Mouse (Mus musculus): ENCODE measurements around the gene Ldlrad3. TPM values are rescaled to one million over a fixed set of nuclear protein-coding genes. Genes with fewer than 3 reads are reported as not detected.

Gene Ldlrad3
- total and polyA plus RNA-seq, 3 experiments: 3.5 to 6.1 TPM; not detected in 1

DNA sequence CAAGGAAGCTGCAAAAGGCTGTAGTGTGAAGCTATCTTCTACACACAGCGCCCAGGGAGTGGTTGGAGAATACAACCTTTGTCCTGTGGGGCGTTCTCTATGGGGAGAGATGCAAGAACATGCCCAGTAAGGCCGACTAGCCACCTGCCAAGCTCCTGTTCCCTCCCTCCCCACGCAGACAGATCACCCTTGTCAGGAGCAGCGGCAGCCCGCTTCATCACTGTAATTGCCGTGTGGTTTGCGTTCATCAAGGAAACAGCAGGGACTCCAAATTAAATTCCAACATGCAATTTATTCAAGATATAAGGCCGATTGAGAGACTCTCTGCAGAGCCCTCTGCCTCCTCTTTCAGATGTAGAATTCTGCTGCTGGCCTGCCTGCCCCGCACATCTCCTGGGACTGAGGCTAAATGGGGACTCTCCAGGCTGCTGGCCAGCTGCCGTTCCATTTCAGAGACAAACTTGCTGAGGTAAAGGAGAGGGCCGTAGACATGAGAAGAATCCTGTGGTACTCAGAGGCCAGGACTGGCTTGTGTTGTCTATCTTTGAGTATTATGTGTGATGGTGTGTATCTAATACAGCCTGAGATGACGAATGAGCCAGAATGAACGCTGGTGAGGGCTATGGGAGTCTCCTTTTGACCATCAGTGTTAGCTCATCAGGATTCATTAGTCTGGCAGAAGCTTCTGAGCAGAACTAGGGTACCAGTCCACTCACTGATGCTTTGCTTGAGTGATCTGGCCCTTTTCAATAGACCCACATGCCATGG, 253.8 kb downstream of the Ldlrad3 start:
- no peaks in the 10 kb centered on the region for H3K79me2 ChIP-seq (ENCODE audit: control insufficient read depth, insufficient read depth, low read length, poor library complexity)
- H3K27me3 ChIP-seq (ENCODE audit: control insufficient read depth in 1 of 2, insufficient read depth in 2 of 2, low read length in 2 of 2): peaks cover 1 to 2% of the 10 kb centered on the region in 2 experiments; a peak in 2 of 4 replicates
- H3K27ac ChIP-seq (ENCODE audit: control insufficient read depth, low read depth, low read length): no peak overlapping the region
- H3K4me3 ChIP-seq (ENCODE audit: control insufficient read depth in 1 of 2, insufficient read depth in 1 of 2, low read depth in 2 of 2, low read length in 2 of 2): no peak overlapping the region
- no peaks in the 10 kb centered on the region for H3K36me3 ChIP-seq (ENCODE audit: control insufficient read depth in 1 of 2, insufficient read depth in 2 of 2, low read length in 2 of 2)
- H3K9ac ChIP-seq (ENCODE audit: control insufficient read depth, low read depth, low read length, poor library complexity, severe bottlenecking): no peak overlapping the region
- TF ChIP-seq GABPA (IDR thresholded peaks at IDR 0.05; ENCODE audit: low read depth, low read length): no peak
- no peak for TF ChIP-seq EP300 (IDR thresholded peaks at IDR 0.05; ENCODE audit: low read depth in 1 of 2, low read length in 2 of 2)
- TF ChIP-seq ZMIZ1 (IDR thresholded peaks at IDR 0.05; ENCODE audit: low read depth, low read length): no peak
- TF ChIP-seq SMC3 (IDR thresholded peaks at IDR 0.05; ENCODE audit: low read depth, low read length): no peak
- DNase-seq (ENCODE audit: low read depth, low spot score): no peak
- H3K4me1 ChIP-seq (ENCODE audit: control insufficient read depth in 1 of 2, insufficient read depth in 2 of 2, low read length in 2 of 2): no peaks in the 10 kb centered on the region
- no peaks in the 10 kb centered on the region for H3K9me3 ChIP-seq (replicated peaks; ENCODE audit: insufficient read depth, low read length)

DNA sequence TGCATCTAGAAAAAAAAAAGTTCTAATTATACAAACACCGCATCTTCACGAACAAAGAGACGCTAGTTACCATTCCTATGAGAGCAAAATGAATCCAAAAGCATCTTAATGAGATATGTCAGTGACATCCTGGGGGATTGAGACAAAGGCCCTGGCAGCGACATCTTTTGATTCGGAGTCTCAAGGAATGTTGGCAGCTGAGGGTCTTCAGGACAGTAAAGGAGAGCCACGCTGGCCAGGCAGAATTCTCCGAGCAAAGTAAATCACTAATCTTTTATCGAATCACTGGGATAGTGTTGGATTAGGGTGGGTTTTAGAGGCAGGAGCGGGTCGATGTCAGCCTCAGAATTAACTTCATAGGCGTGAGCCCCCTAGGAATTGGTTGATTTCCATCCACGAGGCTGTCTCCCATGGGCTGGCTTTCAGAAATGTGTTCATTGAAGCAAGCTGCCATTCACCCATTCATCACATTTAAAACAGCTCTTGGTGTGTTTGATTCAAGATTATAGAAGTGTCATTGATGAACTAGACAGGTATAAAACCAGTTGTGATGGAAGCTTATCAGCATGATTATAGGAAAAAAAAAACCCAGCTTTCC, 260.5 kb downstream of the Ldlrad3 start:
- Histone ChIP-seq H3K9me3 (replicated peaks; ENCODE audit: insufficient read depth, low read length) (no peaks in the 10 kb centered on the region), H3K79me2 (ENCODE audit: control insufficient read depth, insufficient read depth, low read length, poor library complexity) (no peaks in the 10 kb centered on the region), H3K4me3 (ENCODE audit: control insufficient read depth in 1 of 2, insufficient read depth in 1 of 2, low read depth in 2 of 2, low read length in 2 of 2) (no peak overlapping the region), H3K9ac (ENCODE audit: control insufficient read depth, low read depth, low read length, poor library complexity, severe bottlenecking) (no peak overlapping the region), H3K4me1 (ENCODE audit: control insufficient read depth in 1 of 2, insufficient read depth in 2 of 2, low read length in 2 of 2) (no peaks in the 10 kb centered on the region), H3K27ac (ENCODE audit: control insufficient read depth, low read depth, low read length) (no peak overlapping the region), H3K27me3 (ENCODE audit: control insufficient read depth in 1 of 2, insufficient read depth in 2 of 2, low read length in 2 of 2) (peaks cover 2 to 3% of the 10 kb centered on the region in 2 experiments; a peak in 2 of 4 replicates), H3K36me3 (ENCODE audit: control insufficient read depth in 1 of 2, insufficient read depth in 2 of 2, low read length in 2 of 2) (no peaks in the 10 kb centered on the region)
- TF ChIP-seq NELFE (IDR thresholded peaks at IDR 0.05; ENCODE audit: low read depth, low read length) (no peak), ZNF384 (IDR thresholded peaks at IDR 0.05; ENCODE audit: low read depth, low read length) (no peak), MAFK (IDR thresholded peaks at IDR 0.05; ENCODE audit: borderline replicate concordance, low read depth, low read length) (no peak), GATA1 (IDR thresholded peaks at IDR 0.05; ENCODE audit: low read depth, low read length) (no peak)
- no peak for DNase-seq (ENCODE audit: low read depth, low spot score)

DNA sequence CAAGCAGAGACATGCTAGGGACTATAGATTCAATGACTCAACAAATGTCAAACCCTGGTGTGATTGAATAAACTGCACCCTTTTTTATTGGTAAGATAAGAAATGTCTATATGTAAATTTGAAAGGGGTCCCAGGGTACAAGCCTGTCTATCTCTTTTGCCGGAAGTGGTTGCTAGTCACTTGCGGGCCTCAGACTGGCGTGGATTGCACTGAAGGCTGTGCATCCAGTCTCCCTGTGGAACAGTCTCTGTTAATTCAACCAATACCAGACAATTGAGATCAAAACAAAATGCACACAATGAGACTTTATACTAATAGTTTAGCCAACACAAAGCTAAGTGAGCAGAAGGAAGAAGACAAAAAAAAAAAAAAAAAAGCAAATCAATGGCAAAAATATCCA, 261.0 kb downstream of the Ldlrad3 start:
- Histone ChIP-seq H3K36me3 (ENCODE audit: control insufficient read depth in 1 of 2, insufficient read depth in 2 of 2, low read length in 2 of 2) (no peaks in the 10 kb centered on the region), H3K79me2 (ENCODE audit: control insufficient read depth, insufficient read depth, low read length, poor library complexity) (no peaks in the 10 kb centered on the region), H3K4me1 (ENCODE audit: control insufficient read depth in 1 of 2, insufficient read depth in 2 of 2, low read length in 2 of 2) (no peaks in the 10 kb centered on the region), H3K4me3 (ENCODE audit: control insufficient read depth in 1 of 2, insufficient read depth in 1 of 2, low read depth in 2 of 2, low read length in 2 of 2) (no peak overlapping the region), H3K9me3 (replicated peaks; ENCODE audit: insufficient read depth, low read length) (no peaks in the 10 kb centered on the region), H3K27ac (ENCODE audit: control insufficient read depth, low read depth, low read length) (no peak overlapping the region), H3K27me3 (ENCODE audit: control insufficient read depth in 1 of 2, insufficient read depth in 2 of 2, low read length in 2 of 2) (peaks cover 2 to 3% of the 10 kb centered on the region in 2 experiments; a peak in 2 of 4 replicates), H3K9ac (ENCODE audit: control insufficient read depth, low read depth, low read length, poor library complexity, severe bottlenecking) (no peak overlapping the region)
- TF ChIP-seq ZKSCAN1 (IDR thresholded peaks at IDR 0.05; ENCODE audit: low read depth, low read length): no peak
- TF ChIP-seq MYC (IDR thresholded peaks at IDR 0.05; ENCODE audit: low read depth, low read length): no peak
- no peak for TF ChIP-seq KAT2A (conservative IDR thresholded peaks at IDR 0.05; ENCODE audit: low read depth, low read length)
- DNase-seq (ENCODE audit: low read depth, low spot score): no peak
